In the genomic region with DNA sequence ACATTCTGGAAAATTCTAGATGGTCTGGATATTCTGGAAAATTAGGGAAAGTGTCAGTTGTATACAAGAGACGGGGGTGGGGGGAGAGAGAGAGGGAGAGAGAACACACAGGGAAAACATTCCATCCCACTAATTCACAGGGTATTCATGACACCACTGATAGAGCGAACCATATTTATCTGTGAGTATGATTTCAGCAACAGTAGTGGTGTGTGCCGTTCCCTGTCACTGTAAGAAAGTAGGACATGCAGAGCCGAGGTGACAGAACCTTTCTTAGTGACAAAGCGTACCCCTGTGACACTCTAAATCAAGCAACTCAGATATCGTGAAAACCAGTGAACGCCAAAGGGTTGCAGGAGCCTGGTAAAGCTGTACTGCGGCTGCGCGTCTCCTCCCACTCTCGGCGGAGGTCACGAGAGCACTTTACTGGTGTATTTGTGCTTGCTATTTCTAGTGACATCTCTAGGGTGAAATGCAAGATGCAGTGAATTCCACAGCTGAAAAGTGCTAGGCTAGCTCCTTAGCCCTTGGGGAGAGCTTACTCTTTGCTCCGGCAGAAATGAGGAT, we compare ENCODE assay signal across 15 mouse cellular contexts.
DNase-seq lines count a peak whose midpoint lies in the region; ATAC-seq and TF ChIP-seq lines count a peak whose summit lies in the region.
"Had no signal": no experiment of that assay in that cellular context is flagged by ENCODE, and none has a peak within 500 bp of the region (broad histone marks: within the 10 kb centered on the region; RNA-seq: fewer than 3 reads in every experiment).

No protein-coding gene starts in this region.

- no peaks in the 10 kb centered on the region for H3K4me1 ChIP-seq in midbrain, postnatal 0 days (ENCODE audit: insufficient read depth, low read length)
- 0 out of 2 replicates have a peak, but pooled peaks cover 4% of the 10 kb centered on the region for H3K4me1 ChIP-seq in midbrain, embryonic 15.5 days
- peaks cover 14% of the 10 kb centered on the region for H3K4me1 ChIP-seq in heart, embryonic 16.5 days (ENCODE audit: control insufficient read depth, insufficient read depth, low read length)
- peaks cover 6% of the 10 kb centered on the region; the same call in 1 of the 2 replicates for H3K4me1 ChIP-seq in limb, embryonic 10.5 days
- H3K4me1 ChIP-seq: embryonic facial prominence, embryonic 12.5 days; forebrain, embryonic 15.5 days had no signal

- no peak overlapping the region for H3K4me3 ChIP-seq in midbrain, postnatal 0 days (ENCODE audit: low read depth, low read length)
- no peak overlapping the region for H3K4me3 ChIP-seq in midbrain, embryonic 15.5 days
- H3K4me3 ChIP-seq in heart, embryonic 16.5 days (ENCODE audit: low read length): peak overlapping the region; percentile 37
- H3K4me3 ChIP-seq in limb, embryonic 10.5 days: no peak overlapping the region
- H3K4me3 ChIP-seq: embryonic facial prominence, embryonic 12.5 days; forebrain, embryonic 15.5 days; hindbrain, embryonic 15.5 days had no signal

- H3K4me2 ChIP-seq in midbrain, postnatal 0 days (ENCODE audit: low read depth, low read length, poor library complexity, severe bottlenecking): no peak overlapping the region
- no peak overlapping the region for H3K4me2 ChIP-seq in midbrain, embryonic 15.5 days
- peak overlapping the region; percentile 52 for H3K4me2 ChIP-seq in heart, embryonic 16.5 days (ENCODE audit: low read depth, low read length)
- H3K4me2 ChIP-seq: embryonic facial prominence, embryonic 12.5 days; forebrain, embryonic 15.5 days; hindbrain, embryonic 15.5 days had no signal

- H3K9ac ChIP-seq in midbrain, postnatal 0 days (replicated peaks; ENCODE audit: low read length, poor library complexity, severe bottlenecking): no peak overlapping the region
- H3K9ac ChIP-seq in midbrain, embryonic 15.5 days: no peak overlapping the region
- H3K9ac ChIP-seq in heart, embryonic 16.5 days (ENCODE audit: low read length): no peak overlapping the region
- H3K9ac ChIP-seq: embryonic facial prominence, embryonic 12.5 days; forebrain, embryonic 15.5 days; hindbrain, embryonic 15.5 days had no signal

- 81% methylated on average over 14 of the region's 14 CpGs for WGBS in midbrain, postnatal 0 days
- 83% methylated on average over 14 of the region's 14 CpGs for WGBS in midbrain, embryonic 15.5 days
- WGBS in heart, embryonic 16.5 days: 44% methylated on average over 14 of the region's 14 CpGs
- 93% methylated on average over 14 of the region's 14 CpGs for WGBS in limb, embryonic 10.5 days

- TF ChIP-seq CTCF in midbrain, postnatal 0 days (IDR thresholded peaks at IDR 0.05): no peak

- H3K9me3 ChIP-seq in midbrain, postnatal 0 days (ENCODE audit: low read length): no peaks in the 10 kb centered on the region
- H3K9me3 ChIP-seq in midbrain, embryonic 15.5 days: no peaks in the 10 kb centered on the region
- no peaks in the 10 kb centered on the region for H3K9me3 ChIP-seq in heart, embryonic 16.5 days (replicated peaks; ENCODE audit: control insufficient read depth, low read length)
- H3K9me3 ChIP-seq in limb, embryonic 10.5 days (replicated peaks): no peaks in the 10 kb centered on the region
- H3K9me3 ChIP-seq: embryonic facial prominence, embryonic 12.5 days; forebrain, embryonic 15.5 days; hindbrain, embryonic 15.5 days had no signal

- H3K27me3 ChIP-seq in midbrain, postnatal 0 days (ENCODE audit: insufficient read depth, low read length): no peaks in the 10 kb centered on the region
- no peaks in the 10 kb centered on the region for H3K27me3 ChIP-seq in midbrain, embryonic 15.5 days (replicated peaks)
- no peaks in the 10 kb centered on the region for H3K27me3 ChIP-seq in heart, embryonic 16.5 days (ENCODE audit: control insufficient read depth, insufficient read depth, low read length)
- no peaks in the 10 kb centered on the region for H3K27me3 ChIP-seq in limb, embryonic 10.5 days (ENCODE audit: low read depth, poor library complexity, severe bottlenecking)
- H3K27me3 ChIP-seq: embryonic facial prominence, embryonic 12.5 days; forebrain, embryonic 15.5 days; hindbrain, embryonic 15.5 days had no signal

- peak; percentile 20 for DNase-seq in adrenal gland, postnatal 10 days
- DNase-seq in adrenal gland, adult 8-10 months: no peak
- peak; percentile 17 for DNase-seq in midbrain, postnatal 0 days (ENCODE audit: low spot score)
- peak; percentile 9 for DNase-seq in testis, postnatal 14 days (ENCODE audit: low spot score)
- DNase-seq in kidney, adult 9 months: no peak
- DNase-seq in limb, embryonic 10.5 days (ENCODE audit: low spot score): no peak
- DNase-seq: cerebellum, adult 9-10 months; layer of hippocampus, postnatal 36 days; lung, postnatal 14 days had no signal

- no peaks in the 10 kb centered on the region for H3K36me3 ChIP-seq in midbrain, postnatal 0 days (ENCODE audit: insufficient read depth, low read length)
- H3K36me3 ChIP-seq in midbrain, embryonic 15.5 days (replicated peaks): no peaks in the 10 kb centered on the region
- no peaks in the 10 kb centered on the region for H3K36me3 ChIP-seq in heart, embryonic 16.5 days (ENCODE audit: control insufficient read depth, insufficient read depth)
- no peaks in the 10 kb centered on the region for H3K36me3 ChIP-seq in limb, embryonic 10.5 days
- H3K36me3 ChIP-seq: embryonic facial prominence, embryonic 12.5 days; forebrain, embryonic 15.5 days; hindbrain, embryonic 15.5 days had no signal

- no peak for ATAC-seq in midbrain, postnatal 0 days (ENCODE audit: low FRiP score)
- no peak for ATAC-seq in midbrain, embryonic 15.5 days (replicated peaks)
- ATAC-seq in heart, embryonic 16.5 days (replicated peaks; ENCODE audit: extremely low read depth, insufficient read depth, low FRiP score): peak; percentile 45
- ATAC-seq: forebrain, embryonic 15.5 days had no signal

- H3K27ac ChIP-seq in midbrain, postnatal 0 days (ENCODE audit: low read depth, low read length): no peak overlapping the region
- no peak overlapping the region for H3K27ac ChIP-seq in midbrain, embryonic 15.5 days
- H3K27ac ChIP-seq in heart, embryonic 16.5 days (ENCODE audit: low read length): peak overlapping the region; percentile 65; the same call in 1 of the 2 replicates
- H3K27ac ChIP-seq in limb, embryonic 10.5 days: no peak overlapping the region
- H3K27ac ChIP-seq: embryonic facial prominence, embryonic 12.5 days; forebrain, embryonic 15.5 days; hindbrain, embryonic 15.5 days; kidney, postnatal 0 days had no signal

Comparison
In these comparisons a context has a peak if more than half of its experiments do, and no peak if none do; other contexts are left out.
1. DNase-seq: peak in adrenal gland, postnatal 10 days (single experiment), midbrain, postnatal 0 days (single experiment) and testis, postnatal 14 days (single experiment); none in adrenal gland, adult 8-10 months (single experiment), kidney, adult 9 months (single experiment) and limb, embryonic 10.5 days (single experiment).